Mouse (Mus musculus): ENCODE data around the gene Kctd2. TPM values are rescaled to one million over a fixed set of nuclear protein-coding genes. Genes with fewer than 3 reads are reported as not detected.
A peak's percentile ranks its signal among the peaks of the same experiment; 100 is the strongest.

Kctd2 gene
- polyA plus RNA-seq, 1 experiment from 2014 or later = 11.5 TPM

DNA sequence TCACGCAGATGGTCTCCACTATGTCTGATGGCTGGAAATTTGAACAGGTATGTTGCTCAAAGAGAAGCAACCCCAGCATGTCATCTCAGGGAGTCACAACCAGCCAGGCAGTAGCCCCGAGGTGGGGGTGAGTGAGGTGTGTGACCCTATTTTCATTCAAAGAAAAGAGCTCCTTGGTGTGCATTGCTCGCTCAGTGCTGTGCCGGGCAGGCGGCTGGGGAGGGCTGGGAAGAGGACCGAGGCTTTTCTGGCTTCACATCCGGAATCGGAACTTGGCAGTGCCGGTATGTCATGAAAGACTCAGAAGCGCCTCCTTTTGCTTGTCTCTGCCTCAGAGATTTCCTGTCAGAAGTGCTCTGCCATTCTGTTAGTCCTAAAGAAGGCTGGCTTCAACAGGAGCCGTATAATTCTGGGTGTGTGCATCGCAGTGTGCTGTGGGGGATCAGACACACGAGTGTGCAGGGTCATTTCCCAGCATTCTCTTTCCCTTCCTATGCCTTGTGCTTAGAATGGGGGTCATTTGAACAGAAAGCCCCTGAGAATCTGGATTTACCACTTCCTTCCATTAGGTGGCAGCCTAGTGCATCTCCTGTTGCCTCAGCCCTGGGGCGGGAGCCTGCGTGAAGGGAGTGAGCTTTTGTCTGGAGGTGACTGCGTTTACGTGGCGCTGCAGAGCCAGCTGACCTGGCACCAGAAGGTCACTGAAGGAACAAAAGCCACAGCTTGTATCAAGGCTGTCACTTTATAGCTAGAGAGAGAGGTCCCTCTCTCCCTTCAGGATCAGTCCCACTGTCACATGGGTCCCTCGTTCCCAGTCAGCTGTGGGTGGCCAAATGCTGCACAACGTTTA, 7.8 kb downstream of the Kctd2 start:
- peaks cover 11% of the 10 kb centered on the region for H3K4me1 ChIP-seq (replicated peaks)
- peak; percentile 51 for ATAC-seq (replicated peaks; ENCODE audit: insufficient number of reproducible peaks, insufficient read depth, low FRiP score, low read depth)
- peaks cover 57% of the 10 kb centered on the region for H3K36me3 ChIP-seq
- 33% methylated on average over 20 of the region's 20 CpGs for WGBS
- peak overlapping the region; percentile 17; the same call in 1 of the 2 replicates for H3K4me2 ChIP-seq
- peak overlapping the region; percentile 58 for H3K27ac ChIP-seq
- H3K4me3 ChIP-seq = no peak overlapping the region
- no peaks in the 10 kb centered on the region for H3K9me3 ChIP-seq (replicated peaks)
- no peaks in the 10 kb centered on the region for H3K27me3 ChIP-seq
- H3K9ac ChIP-seq = 0 out of 2 replicates have a peak overlapping the region, but pooled peaks have one; percentile 23

DNA sequence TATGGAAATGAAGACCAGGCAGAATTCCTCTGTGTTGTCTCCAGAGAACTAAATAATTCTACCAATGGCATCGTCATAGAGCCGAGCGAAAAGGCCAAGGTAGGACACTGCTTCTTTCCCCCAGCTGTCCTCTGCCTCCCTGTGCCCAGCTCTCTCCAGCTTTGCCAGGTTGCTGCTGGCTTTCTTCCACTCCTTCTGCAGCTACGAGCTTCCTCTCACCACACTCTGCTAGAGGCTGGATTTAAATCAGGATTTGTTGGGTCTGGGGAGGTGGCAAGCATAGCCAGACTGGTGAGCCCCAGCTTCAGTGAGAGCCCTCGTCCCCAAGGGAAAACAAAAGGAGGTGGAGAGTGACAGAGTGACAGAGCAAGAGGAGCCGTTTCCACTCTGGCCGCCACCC, 9.4 kb downstream of the Kctd2 start:
- H3K9me3 ChIP-seq (replicated peaks) = no peaks in the 10 kb centered on the region
- WGBS = 78% methylated on average over 7 of the region's 7 CpGs

GRCm38 (mm10) chr11:115430561-115430960, 10.6 kb downstream of the Kctd2 start:
- no peak overlapping the region for H3K9ac ChIP-seq
- H3K4me2 ChIP-seq = no peak overlapping the region
- WGBS = 94% methylated on average over 6 of the region's 6 CpGs
- ATAC-seq (replicated peaks; ENCODE audit: insufficient number of reproducible peaks, insufficient read depth, low FRiP score, low read depth) = no peak
- no peak overlapping the region for H3K27ac ChIP-seq
- peaks cover 48% of the 10 kb centered on the region for H3K36me3 ChIP-seq
- H3K4me3 ChIP-seq = no peak overlapping the region
- no peaks in the 10 kb centered on the region for H3K27me3 ChIP-seq
- H3K4me1 ChIP-seq (replicated peaks) = peaks cover 15% of the 10 kb centered on the region
- no peaks in the 10 kb centered on the region for H3K9me3 ChIP-seq (replicated peaks)

More for the DNA sequence above, 9.4 kb downstream of the Kctd2 start:
- Histone ChIP-seq H3K27me3 (no peaks in the 10 kb centered on the region), H3K4me3 (no peak overlapping the region), H3K27ac (no peak overlapping the region), H3K4me2 (no peak overlapping the region), H3K4me1 (replicated peaks) (peaks cover 11% of the 10 kb centered on the region), H3K9ac (no peak overlapping the region), H3K36me3 (peaks cover 56% of the 10 kb centered on the region)
- ATAC-seq (replicated peaks; ENCODE audit: insufficient number of reproducible peaks, insufficient read depth, low FRiP score, low read depth) = no peak

- Histone ChIP-seq H3K27me3 (no peaks in the 10 kb centered on the region), H3K27ac (no peak overlapping the region), H3K4me3 (no peak overlapping the region), H3K9ac (no peak overlapping the region), H3K4me1 (replicated peaks) (peaks cover 16% of the 10 kb centered on the region), H3K36me3 (peaks cover 36% of the 10 kb centered on the region), H3K4me2 (no peak overlapping the region), H3K9me3 (replicated peaks) (no peaks in the 10 kb centered on the region)
- WGBS = 74% methylated on average over 4 of the region's 4 CpGs
- no peak for ATAC-seq (replicated peaks; ENCODE audit: insufficient number of reproducible peaks, insufficient read depth, low FRiP score, low read depth)
These were observed 12.9 kb downstream of the Kctd2 start for GRCm38 (mm10) chr11:115432814-115433213.

GRCm38 (mm10) chr11:115433342-115433741, 13.4 kb downstream of the Kctd2 start:
- H3K4me3 ChIP-seq = no peak overlapping the region
- peaks cover 36% of the 10 kb centered on the region for H3K36me3 ChIP-seq
- H3K27me3 ChIP-seq = no peaks in the 10 kb centered on the region
- ATAC-seq (replicated peaks; ENCODE audit: insufficient number of reproducible peaks, insufficient read depth, low FRiP score, low read depth) = no peak
- no peaks in the 10 kb centered on the region for H3K9me3 ChIP-seq (replicated peaks)
- 78% methylated on average over 6 of the region's 6 CpGs for WGBS
- H3K4me2 ChIP-seq = no peak overlapping the region
- peaks cover 13% of the 10 kb centered on the region for H3K4me1 ChIP-seq (replicated peaks)
- no peak overlapping the region for H3K9ac ChIP-seq
- H3K27ac ChIP-seq = no peak overlapping the region

DNA sequence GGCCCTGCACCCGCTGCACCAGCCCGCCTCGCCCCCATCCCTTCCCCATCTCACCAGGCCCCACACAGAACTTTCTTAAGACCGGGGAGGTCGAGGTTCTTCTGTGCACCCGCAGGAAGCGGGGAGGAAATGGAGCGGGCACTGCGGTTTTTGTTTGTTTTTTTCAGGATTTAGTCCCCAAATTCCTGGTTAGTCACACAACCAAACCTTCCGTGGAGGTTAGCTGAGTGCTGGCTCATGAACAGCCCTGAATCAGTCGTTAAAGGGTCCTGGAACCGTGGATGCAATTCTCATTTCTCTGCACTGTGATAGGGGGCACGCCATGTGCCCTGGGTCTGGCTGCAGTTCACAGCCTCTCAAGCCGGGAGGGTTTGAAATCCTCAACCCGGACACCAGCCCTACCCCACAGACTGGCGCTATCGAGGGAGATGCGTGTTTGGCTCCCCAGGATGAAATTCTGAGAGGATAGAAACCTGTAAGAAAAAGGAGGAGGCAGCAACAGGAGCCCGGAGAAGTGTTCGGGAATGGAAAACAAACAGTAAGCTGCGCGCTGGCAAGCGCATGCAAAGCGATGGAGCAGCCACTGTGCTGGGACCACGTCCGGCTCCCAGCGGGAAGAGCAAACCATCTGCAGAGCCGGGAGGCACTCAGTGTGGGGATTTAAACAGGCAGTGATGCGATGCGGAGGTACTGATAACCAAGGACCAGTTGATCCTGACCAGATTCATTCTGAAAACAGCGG, 15.8 kb downstream of the Kctd2 start:
- 0 out of 2 replicates have a peak, but pooled peaks have one; percentile 47 for ATAC-seq (replicated peaks; ENCODE audit: insufficient number of reproducible peaks, insufficient read depth, low FRiP score, low read depth)

GRCm38 (mm10) chr11:115437571-115438122, 17.7 kb downstream of the Kctd2 start:
- H3K9me3 ChIP-seq (replicated peaks) = no peaks in the 10 kb centered on the region
- ATAC-seq (replicated peaks; ENCODE audit: insufficient number of reproducible peaks, insufficient read depth, low FRiP score, low read depth) = no peak
- WGBS = 65% methylated on average over 5 of the region's 5 CpGs

More for the DNA sequence above, 15.8 kb downstream of the Kctd2 start:
- H3K4me3 ChIP-seq = peak overlapping the region; percentile 45
- WGBS = 9% methylated on average over 31 of the region's 31 CpGs
- peak overlapping the region; percentile 61 for H3K9ac ChIP-seq
- no peaks in the 10 kb centered on the region for H3K27me3 ChIP-seq
- peak overlapping the region; percentile 75 for H3K4me2 ChIP-seq
- peaks cover 13% of the 10 kb centered on the region for H3K4me1 ChIP-seq (replicated peaks)
- peaks cover 19% of the 10 kb centered on the region for H3K36me3 ChIP-seq
- H3K9me3 ChIP-seq (replicated peaks) = no peaks in the 10 kb centered on the region
- H3K27ac ChIP-seq = no peak overlapping the region

DNA sequence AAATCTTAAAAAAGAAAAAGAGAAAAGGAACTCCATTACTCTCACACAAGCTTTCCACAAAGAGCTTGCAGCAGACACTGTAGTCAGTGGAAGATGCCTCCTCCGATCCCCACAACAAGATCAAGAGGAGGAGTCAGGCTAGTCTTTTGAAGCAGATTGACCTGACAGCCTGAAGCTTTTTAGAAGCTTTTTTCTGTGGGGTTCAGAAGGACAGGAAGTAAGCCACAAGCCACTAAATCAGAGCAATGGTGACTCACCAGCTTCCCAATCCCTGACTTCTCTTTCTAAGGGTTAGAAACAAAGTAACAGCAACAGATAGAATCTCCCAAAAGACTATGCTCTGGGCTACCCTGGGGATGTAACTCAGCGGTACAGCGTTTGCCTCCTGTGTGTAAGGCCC, 19.4 kb downstream of the Kctd2 start:
- H3K36me3 ChIP-seq = no peaks in the 10 kb centered on the region
- H3K27ac ChIP-seq = no peak overlapping the region
- no peak overlapping the region for H3K9ac ChIP-seq
- H3K4me3 ChIP-seq = no peak overlapping the region
- 75% methylated on average over 3 of the region's 3 CpGs for WGBS
- H3K4me1 ChIP-seq (replicated peaks) = peaks cover 13% of the 10 kb centered on the region
- no peaks in the 10 kb centered on the region for H3K27me3 ChIP-seq
- ATAC-seq (replicated peaks; ENCODE audit: insufficient number of reproducible peaks, insufficient read depth, low FRiP score, low read depth) = no peak
- no peak overlapping the region for H3K4me2 ChIP-seq
- H3K9me3 ChIP-seq (replicated peaks) = no peaks in the 10 kb centered on the region

More at GRCm38 (mm10) chr11:115437571-115438122, 17.7 kb downstream of the Kctd2 start:
- H3K9ac ChIP-seq = no peak overlapping the region
- no peak overlapping the region for H3K27ac ChIP-seq
- no peaks in the 10 kb centered on the region for H3K27me3 ChIP-seq
- H3K4me2 ChIP-seq = no peak overlapping the region
- 0 out of 2 replicates have a peak, but pooled peaks cover 3% of the 10 kb centered on the region for H3K36me3 ChIP-seq
- no peak overlapping the region for H3K4me3 ChIP-seq
- peaks cover 13% of the 10 kb centered on the region for H3K4me1 ChIP-seq (replicated peaks)

DNA sequence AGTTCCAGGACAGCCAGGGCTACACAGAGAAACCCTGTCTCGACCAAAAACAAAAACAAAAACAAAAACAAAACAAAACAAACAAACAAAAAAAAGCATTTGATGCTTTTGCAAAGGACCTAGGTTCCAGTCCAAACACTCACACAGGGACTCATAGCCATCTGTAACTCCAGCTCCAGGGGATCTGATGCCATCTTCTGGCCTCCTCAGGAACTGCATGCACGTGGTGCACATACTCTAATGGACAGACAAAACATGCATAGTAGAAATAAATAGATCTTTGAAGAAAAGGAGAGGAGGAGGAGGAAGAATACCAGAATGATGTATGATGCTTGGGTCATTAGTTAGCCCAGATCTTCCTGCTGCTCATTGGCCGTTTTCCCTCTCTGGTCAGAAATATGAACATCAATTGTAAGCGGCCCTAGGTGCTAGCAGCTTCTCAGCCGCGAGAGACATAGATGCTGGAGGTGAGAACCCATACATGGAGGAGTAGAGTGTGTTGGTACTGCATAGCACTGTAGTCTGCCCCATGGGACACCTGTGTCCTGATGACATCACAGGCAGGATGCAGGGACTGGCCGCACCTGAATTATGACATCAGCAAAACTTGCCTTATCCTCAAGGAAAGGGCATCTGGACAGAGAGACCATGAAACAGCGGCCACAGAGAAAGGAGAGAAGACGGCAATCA, 20.1 kb downstream of the Kctd2 start, which contains the start of gene Trim80:
Gene Trim80 (plus strand): TSS at position 640 of the 690 bp plus-strand sequence.
- Histone ChIP-seq H3K27me3 (peaks cover 3% of the 10 kb centered on the region; the same call in 1 of the 2 replicates), H3K4me2 (no peak within 1 kb of the TSS), H3K4me3 (no peak within 1 kb of the TSS), H3K36me3 (no peaks in the 10 kb centered on the region), H3K4me1 (replicated peaks) (peaks cover 13% of the 10 kb centered on the region), H3K9ac (no peak within 1 kb of the TSS), H3K27ac (no peak within 1 kb of the TSS), H3K9me3 (replicated peaks) (no peaks in the 10 kb centered on the region)
- 91% methylated on average over 9 of the region's 9 CpGs for WGBS
- no peak for ATAC-seq (replicated peaks; ENCODE audit: insufficient number of reproducible peaks, insufficient read depth, low FRiP score, low read depth)

DNA sequence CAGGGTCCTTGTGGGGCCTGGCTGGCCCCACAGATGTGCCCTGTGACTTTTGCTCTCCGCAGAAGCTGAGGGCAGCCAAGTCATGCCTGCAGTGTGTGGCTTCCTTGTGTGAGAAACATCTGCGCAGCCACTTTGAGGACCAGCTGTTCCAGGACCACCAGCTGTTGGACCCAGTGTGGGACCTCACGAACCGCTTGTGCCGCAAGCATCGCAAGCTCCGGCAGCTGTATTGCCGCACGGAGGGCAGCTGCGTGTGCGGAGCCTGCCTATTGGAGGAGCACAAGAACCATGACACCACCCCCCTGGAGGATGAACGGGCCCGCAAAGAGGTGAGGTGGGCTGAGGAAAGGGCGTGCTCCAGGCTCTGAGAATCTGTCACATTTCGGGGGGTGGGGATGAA, 21.5 kb downstream of the Kctd2 start:
- peaks cover 3% of the 10 kb centered on the region; the same call in 1 of the 2 replicates for H3K27me3 ChIP-seq
- 52% methylated on average over 15 of the region's 15 CpGs for WGBS
- no peak overlapping the region for H3K9ac ChIP-seq
- H3K4me1 ChIP-seq (replicated peaks) = peaks cover 4% of the 10 kb centered on the region
- H3K36me3 ChIP-seq = no peaks in the 10 kb centered on the region
- no peak for ATAC-seq (replicated peaks; ENCODE audit: insufficient number of reproducible peaks, insufficient read depth, low FRiP score, low read depth)
- no peak overlapping the region for H3K4me2 ChIP-seq
- H3K9me3 ChIP-seq (replicated peaks) = no peaks in the 10 kb centered on the region
- H3K27ac ChIP-seq = no peak overlapping the region
- H3K4me3 ChIP-seq = no peak overlapping the region

Data from heart, embryonic 15.5 days (tissue).